Mouse (Mus musculus): ENCODE results near the gene Uap1l1. TPM values are rescaled to one million over a fixed set of nuclear protein-coding genes. Genes with fewer than 3 reads are reported as not detected.

Gene Uap1l1
- total RNA-seq, 2 experiments from 2014 or later = 17.0 to 20.8 TPM

DNA sequence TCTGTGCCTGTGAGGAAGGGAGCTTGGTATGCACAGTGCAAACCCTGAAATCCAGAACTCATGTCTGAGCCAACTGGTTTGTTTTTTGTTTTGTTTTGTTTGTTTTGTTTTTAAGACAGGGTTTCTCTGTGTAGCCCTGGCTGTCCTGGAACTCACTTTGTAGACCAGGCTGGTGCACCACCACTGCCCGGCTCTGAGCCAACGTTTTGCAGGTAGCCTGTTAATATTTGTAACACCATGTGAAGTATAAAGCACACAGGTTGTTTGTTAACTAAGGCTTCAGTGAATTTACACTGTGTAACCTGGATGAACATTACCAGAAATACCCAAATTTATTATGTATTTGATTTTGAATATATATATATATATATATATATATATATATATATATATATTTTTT, 39.4 kb downstream of the Uap1l1 start:
- intact Hi-C loops (cut with DNase I) = no loop called here
- DNase-seq (ENCODE audit: low spot score in 2 of 2) = no peak

DNA sequence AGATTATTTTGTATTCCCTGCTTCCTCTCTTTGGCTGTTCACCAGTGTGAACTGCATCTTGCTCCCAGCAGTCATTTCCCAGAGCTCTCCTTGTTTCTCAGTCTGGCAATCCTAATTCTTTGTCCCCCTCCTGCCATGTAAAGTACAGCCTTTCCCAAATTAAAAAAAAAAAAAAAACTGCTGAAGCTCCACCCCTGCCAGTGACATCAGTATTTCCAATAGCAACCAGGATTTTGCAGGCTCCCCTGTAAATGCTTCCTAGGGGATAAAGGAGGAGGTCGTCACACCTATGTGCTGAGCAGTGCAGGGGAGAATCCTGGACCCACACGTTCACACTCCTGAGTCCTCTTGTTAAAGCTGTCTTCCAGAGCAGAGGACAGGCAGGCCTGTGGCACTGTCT, 45.4 kb downstream of the Uap1l1 start:
- intact Hi-C loops (cut with DNase I) = no loop called here
- no peak for DNase-seq (ENCODE audit: low spot score in 2 of 2)

DNA sequence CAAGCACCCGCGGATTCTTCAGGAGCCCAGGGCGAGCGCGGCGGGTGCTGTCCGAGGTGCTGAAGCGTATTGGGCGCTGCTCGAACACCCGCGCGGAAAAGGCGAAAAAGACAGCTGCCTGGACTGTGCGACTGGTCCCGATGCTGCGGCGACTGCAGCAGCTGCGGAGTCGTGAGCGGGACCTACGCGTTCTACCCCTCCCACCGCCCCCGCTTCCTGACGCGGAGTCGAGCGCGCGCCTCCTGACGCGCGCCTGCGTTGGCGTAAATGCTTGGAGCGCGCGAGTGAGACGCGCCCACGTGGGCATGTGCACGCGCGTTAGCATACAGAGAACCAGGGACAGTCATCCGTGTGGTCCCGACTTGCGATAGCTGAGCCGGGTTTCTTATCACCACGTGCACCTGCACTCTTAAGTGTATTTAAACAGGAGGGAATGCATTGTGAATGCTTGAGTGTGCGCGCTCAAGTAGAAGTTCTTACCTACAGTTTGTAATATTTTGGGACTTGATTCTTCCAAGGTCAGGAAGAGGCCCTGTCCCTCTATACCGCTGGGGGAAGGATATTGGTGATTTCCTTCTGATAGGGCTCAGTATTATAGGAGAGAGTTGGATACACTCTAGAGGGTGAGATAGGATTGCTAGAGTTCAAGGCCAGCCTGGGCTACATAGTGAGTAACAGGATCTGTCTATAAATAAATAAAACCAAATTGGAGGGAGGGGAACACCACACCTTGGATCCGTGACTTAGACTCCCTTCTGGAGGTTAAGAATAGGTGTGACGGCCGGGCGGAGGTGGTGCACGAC, 46.3 kb downstream of the Uap1l1 start, which contains the start of gene Grin1:
Grin1 (minus strand) TSS at position 217 of the 803 bp plus-strand sequence.
- intact Hi-C loops (cut with DNase I) = loop anchor here (1.0 kb wide), 1 partner anchor 84 kb away; no protein-coding TSS in a partner anchor
- peak; percentile 87 to 91 for DNase-seq (ENCODE audit: low spot score in 2 of 2)

DNA sequence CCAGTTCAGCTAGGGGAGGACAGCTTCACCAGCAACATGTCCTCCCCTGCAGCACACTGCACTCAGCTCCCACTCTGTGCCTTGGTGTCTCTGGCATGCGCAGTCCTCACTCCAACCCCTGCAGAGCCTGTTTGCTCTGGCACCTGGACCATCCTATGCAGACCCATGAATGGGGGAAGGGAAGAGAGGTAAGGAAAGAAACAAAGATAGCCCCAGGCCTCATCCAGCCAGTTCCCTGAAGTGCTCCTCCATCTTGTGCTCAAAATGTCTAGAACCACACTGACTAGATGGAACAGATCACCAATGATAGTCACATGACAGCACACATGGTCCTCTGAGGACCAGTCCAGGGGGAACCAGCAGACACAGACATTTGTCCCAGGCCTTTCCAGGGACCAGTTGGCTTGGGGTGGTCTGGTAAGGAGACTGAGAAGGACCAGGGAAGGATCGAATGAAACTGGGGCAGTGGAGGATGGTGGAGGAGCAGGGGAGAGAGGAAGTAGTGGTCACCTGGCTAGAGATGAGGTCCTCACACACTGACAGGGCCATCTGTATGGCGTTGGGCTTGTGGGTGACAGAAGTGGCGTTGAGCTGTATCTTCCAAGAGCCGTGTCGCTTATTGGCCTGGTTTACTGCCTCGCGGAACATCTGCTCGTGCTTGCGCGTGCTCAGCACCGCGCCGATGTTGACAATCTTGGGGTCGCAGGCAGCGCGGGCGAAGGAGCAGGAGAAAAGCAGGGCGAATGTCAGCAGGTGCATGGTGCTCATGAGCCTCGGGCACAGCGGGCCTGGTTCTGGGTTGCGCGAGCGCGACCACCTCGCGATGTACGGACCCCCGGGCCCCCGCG, 47.1 kb downstream of the Uap1l1 start:
- DNase-seq (ENCODE audit: low spot score in 2 of 2) = peak; percentile 66 to 73
- intact Hi-C loops (cut with DNase I) = no loop called here

DNA sequence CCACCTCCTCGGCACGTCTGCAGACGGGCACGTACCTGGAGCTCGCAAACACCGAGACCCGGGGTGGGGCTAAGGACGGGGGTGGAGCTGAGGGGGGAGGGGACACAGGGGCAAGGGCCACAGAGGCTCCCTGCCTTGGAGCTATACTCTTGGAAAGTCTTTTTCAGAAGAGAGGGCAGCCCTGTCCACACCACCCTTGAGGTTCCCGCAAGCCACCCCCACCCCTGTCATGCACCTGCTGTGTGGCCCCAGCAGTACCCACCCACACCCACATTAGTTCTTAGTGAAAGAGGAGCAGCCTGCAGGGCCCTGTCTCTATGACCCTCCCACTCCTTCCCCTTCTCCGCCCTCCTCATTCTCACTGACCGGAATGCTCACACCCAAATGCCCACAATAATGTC, 54.0 kb downstream of the Uap1l1 start:
- no peak for DNase-seq (ENCODE audit: low spot score in 2 of 2)
- intact Hi-C loops (cut with DNase I) = no loop called here

DNA sequence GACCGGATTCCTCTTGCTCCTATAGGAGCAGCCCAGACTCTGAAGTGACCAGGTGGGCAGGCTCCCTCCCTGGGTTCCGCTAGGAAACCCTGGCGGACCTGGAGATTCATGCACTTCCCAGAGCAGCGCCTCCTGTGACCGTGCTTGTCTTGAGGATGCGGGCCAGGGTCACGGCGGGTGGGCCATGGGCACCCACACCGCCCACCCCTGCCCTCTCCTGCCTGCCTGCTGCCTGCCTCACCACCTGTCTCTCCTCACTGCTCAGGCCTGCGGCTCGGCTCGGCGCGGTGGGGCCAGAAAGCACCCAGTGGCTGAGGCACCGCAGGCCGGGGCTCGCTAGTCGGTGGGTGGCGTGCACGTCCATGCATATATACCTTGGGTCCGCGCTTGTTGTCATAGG, 54.5 kb downstream of the Uap1l1 start:
- DNase-seq (ENCODE audit: low spot score in 2 of 2) = no peak
- intact Hi-C loops (cut with DNase I) = no loop called here

DNA sequence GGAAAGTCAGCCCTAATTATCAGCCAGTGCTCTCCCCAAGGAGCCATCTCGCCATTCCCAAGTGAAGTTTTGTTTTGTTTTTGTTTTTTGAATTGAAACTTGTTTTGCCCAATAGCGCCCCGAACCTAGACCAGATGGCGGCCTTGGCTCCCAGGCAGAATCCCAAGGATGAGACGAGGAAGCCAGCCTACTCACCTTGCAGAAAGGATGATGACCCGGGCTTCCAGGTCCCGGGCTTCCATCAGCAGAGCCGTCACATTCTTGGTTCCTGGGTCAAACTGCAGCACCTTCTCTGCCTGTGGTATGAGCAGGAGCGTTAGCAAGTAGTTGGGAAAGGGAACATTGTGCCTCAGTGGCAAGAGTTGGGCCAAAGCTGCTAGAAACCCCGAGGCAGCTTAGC, 55.3 kb downstream of the Uap1l1 start:
- intact Hi-C loops (cut with DNase I) = no loop called here
- no peak for DNase-seq (ENCODE audit: low spot score in 2 of 2)

Other genes starting within 250 kb of the Uap1l1 start
- gene Nrarp, start 184.9 kb downstream of the Uap1l1 start, total RNA-seq (2021) = 10 to 100 TPM; 19.7 to 30.7 TPM
- gene Tor4a, start 168.8 kb downstream of the Uap1l1 start, total RNA-seq (2021) = 1 to 10 TPM; 1.6 to 2.3 TPM
- 10 to 100 TPM; 55.4 to 58.5 TPM for gene Nelfb, start 154.2 kb downstream of the Uap1l1 start, total RNA-seq (2021)
- under 1 TPM in 1 of 2 experiments, not detected in 1; 0.29 TPM for gene Stpg3, start 151.0 kb downstream of the Uap1l1 start, total RNA-seq (2021)
- not detected for gene Fam166a, start 146.9 kb downstream of the Uap1l1 start, total RNA-seq (2021)
- 100 to 1,000 TPM; 334 to 390 TPM for gene Tubb4b, start 141.0 kb downstream of the Uap1l1 start, total RNA-seq (2021)
- gene Slc34a3, start 131.3 kb downstream of the Uap1l1 start, total RNA-seq (2021) = not detected
- not detected for gene Rnf224, start 128.9 kb downstream of the Uap1l1 start, total RNA-seq (2021)
- gene Rnf208, start 123.4 kb downstream of the Uap1l1 start, total RNA-seq (2021) = 100 to 1,000 TPM; 244 to 282 TPM
- gene Cysrt1, start 123.2 kb downstream of the Uap1l1 start, total RNA-seq (2021) = not detected
- 1 to 10 TPM; 1.9 to 3.2 TPM for gene AL732309.1, start 118.8 kb downstream of the Uap1l1 start, total RNA-seq (2021)
- gene Tmem203, start 110.2 kb downstream of the Uap1l1 start, total RNA-seq (2021) = 10 to 100 TPM; 32.8 to 44.3 TPM
- 10 to 100 TPM; 18.5 to 24.7 TPM for gene Tprn, start 103.1 kb downstream of the Uap1l1 start, total RNA-seq (2021)
- 10 to 100 TPM; 60.1 to 68.3 TPM for gene Ssna1, start 93.2 kb downstream of the Uap1l1 start, total RNA-seq (2021)
- gene Anapc2, start 93.2 kb downstream of the Uap1l1 start, total RNA-seq (2021) = 10 to 100 TPM; 78.9 to 82.8 TPM
- not detected for gene Tmem210, start 77.5 kb downstream of the Uap1l1 start, total RNA-seq (2021)
- gene Lrrc26, start 75.8 kb downstream of the Uap1l1 start, total RNA-seq (2021) = not detected
- gene Grin1, start 46.5 kb downstream of the Uap1l1 start, total RNA-seq (2021) = 100 to 1,000 TPM; 451 to 471 TPM
- gene Man1b1, start 33.3 kb downstream of the Uap1l1 start, total RNA-seq (2021) = 10 to 100 TPM; 57.0 to 63.7 TPM
- 10 to 100 TPM; 27.1 to 34.1 TPM for gene Dpp7, start 9.3 kb downstream of the Uap1l1 start, total RNA-seq (2021)
- gene Sapcd2, start 6.6 kb upstream of the Uap1l1 start, total RNA-seq (2021) = 1 to 10 TPM; 2.7 to 4.1 TPM
- 10 to 100 TPM; 12.0 to 13.9 TPM for gene Entpd2, start 30.2 kb upstream of the Uap1l1 start, total RNA-seq (2021)
- 100 to 1,000 TPM; 325 to 339 TPM for gene Npdc1, start 33.7 kb upstream of the Uap1l1 start, total RNA-seq (2021)
- under 1 TPM in 1 of 2 experiments, not detected in 1; 0.20 TPM for gene Fut7, start 57.6 kb upstream of the Uap1l1 start, total RNA-seq (2021)
- gene Abca2, start 63.0 kb upstream of the Uap1l1 start, total RNA-seq (2021) = 100 to 1,000 TPM; 169 to 174 TPM
- gene Clic3, start 91.2 kb upstream of the Uap1l1 start, total RNA-seq (2021) = under 1 TPM in 1 of 2 experiments, not detected in 1; 0.69 TPM
- gene Paxx, start 95.4 kb upstream of the Uap1l1 start, total RNA-seq (2021) = 10 to 100 TPM; 72.8 to 75.8 TPM
- 1,000 to 10,000 TPM; 1,442 to 2,237 TPM for gene Ptgds, start 104.4 kb upstream of the Uap1l1 start, total RNA-seq (2021)
- gene Lcn12, start 128.2 kb upstream of the Uap1l1 start, total RNA-seq (2021) = not detected
- 100 to 1,000 TPM; 107 to 127 TPM for gene Fbxw5, start 135.1 kb upstream of the Uap1l1 start, total RNA-seq (2021)
- gene C8g, start 136.0 kb upstream of the Uap1l1 start, total RNA-seq (2021) = 1 to 10 TPM; 1.0 to 1.6 TPM
- 1 to 10 TPM; 8.7 to 9.3 TPM for gene Traf2, start 181.3 kb upstream of the Uap1l1 start, total RNA-seq (2021)
- 100 to 1,000 TPM; 189 to 236 TPM for gene Edf1, start 192.2 kb upstream of the Uap1l1 start, total RNA-seq (2021)
- gene Mamdc4, start 209.2 kb upstream of the Uap1l1 start, total RNA-seq (2021) = 1 to 10 TPM; 1.4 to 2.4 TPM
- gene Phpt1, start 209.5 kb upstream of the Uap1l1 start, total RNA-seq (2021) = 10 to 100 TPM; 74.6 to 75.4 TPM
- gene Ajm1, start 216.1 kb upstream of the Uap1l1 start, total RNA-seq (2021) = 100 to 1,000 TPM in 1 of 2 experiments, 10 to 100 TPM in 1; 99.8 to 110 TPM
- gene Rabl6, start 242.8 kb upstream of the Uap1l1 start, total RNA-seq (2021) = 100 to 1,000 TPM; 144 to 160 TPM